Mouse (Mus musculus): Measurements from ENCODE around the gene Fam13c. TPM values are rescaled to one million over a fixed set of nuclear protein-coding genes. Genes with fewer than 3 reads are reported as not detected.

Fam13c gene
- total RNA-seq, 2 experiments from 2014 or later = 88.2 to 88.8 TPM

DNA sequence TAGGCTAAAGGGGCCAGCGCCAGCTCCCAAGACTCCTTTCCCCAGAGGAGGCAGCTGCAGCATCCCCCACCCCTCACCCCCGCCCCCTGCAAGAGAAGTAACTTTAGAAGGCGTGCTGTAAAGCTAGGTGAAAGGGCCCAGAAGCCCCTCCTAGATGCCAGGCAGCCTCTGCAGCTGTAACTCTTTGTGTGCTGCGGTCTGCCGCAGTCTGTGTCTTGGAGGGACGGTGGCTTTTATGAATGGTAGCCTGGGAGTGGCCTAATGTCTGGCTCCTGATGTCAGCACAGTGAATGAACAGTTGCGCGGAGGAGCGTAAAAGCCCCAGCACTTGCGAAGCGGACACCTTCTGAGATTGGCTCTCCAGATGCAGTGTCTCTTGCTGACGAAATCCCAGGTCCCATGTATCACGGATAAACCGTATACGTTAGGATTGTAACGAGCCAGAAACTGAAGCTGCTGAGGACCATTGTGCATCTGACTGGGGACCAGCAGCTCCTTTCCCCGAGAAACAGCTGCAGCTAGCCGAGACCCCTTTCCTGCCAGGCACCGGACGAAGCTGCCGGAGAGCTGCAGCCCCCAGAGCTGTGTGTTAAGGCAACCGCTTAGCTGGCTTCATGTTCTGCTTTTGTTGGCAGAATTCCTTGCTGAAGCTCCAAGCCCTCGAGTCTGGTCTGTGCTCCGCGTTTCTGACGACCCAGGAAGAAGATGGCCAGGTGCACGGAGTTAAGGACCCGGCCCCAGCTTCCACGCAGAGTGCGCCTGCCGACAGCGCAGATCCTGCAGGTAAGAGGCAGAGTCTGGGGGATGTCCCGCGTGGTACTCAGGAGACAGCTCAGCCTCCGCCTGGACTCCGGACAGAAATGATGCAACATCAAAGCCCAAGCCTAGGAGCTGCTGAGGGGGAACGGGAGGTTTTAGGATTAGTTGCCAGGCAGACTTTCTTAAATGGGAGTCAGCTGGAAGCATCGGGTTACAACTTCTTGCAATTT, 80.2 kb downstream of the Fam13c start:
- peak in 1 of 2 experiments; percentile 42 for DNase-seq

DNA sequence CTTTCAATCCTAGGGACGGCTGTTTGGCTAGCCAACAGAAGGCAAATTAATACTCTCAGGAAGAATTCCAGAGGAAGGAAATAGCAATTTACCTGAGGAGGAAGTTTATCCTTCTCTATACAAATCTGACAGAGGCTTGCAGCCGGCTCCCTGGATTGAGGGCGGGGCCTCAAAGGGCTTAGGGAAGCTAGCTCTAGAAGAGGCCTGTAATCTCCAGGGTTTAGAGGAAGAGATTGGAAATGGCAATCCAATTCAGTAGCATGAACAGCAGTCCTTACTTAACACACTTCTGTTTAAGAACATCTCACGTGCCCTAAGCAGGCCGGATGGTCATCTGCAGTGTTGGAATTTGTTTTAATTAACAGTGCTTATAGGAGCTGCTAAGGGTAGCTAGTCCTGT, 81.1 kb downstream of the Fam13c start:
- DNase-seq = no peak

DNA sequence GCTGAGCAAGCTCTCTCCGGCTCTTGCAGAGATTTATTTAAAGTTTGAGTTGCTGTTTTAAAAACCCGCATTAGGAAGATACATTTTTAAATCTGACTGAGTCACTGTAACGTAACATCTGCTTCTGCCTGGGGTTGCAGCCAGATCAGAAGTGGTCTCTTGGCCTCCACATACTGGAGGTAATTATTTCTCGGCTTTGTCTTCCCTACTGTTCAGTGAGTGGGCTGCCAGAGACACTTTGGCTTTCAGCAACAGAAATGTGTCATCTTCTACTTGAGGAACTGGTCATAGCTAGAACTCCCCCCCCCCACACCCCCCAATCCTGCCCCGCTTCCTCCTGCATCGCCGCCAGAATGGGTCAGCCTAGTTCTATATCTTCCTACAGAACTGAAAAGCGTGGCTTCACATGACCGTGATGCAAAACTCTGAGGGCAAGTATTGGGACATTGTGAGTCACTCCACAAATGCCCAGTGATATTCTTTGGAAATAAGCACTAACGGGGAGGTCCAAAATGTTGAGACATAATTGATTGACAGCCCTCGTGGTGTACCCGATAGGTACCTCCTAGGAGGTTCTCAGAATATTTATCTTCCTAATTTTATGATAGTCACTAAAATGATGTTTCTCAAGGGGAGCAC, 90.0 kb downstream of the Fam13c start:
- no peak for DNase-seq

DNA sequence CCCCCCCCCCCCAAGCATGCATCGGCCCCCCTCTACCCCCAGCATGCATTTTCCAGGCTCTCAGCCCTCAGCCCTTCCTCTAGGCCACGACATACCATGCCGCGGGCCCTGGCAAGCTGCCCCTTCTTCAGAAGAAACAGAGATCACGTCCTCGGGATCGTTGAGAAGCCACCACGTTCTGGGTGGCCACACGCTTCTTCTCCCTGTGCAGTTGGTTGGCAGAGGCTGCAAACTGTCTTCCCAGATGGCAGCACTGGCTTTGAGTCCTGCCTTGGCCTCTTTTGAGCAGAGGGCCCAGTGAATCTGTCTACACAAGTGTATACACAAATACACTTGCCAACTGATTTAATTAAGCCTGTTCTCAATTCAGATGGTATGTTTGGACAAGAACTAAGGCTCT, 92.0 kb downstream of the Fam13c start:
- DNase-seq = peak in 1 of 2 experiments; percentile 50

DNA sequence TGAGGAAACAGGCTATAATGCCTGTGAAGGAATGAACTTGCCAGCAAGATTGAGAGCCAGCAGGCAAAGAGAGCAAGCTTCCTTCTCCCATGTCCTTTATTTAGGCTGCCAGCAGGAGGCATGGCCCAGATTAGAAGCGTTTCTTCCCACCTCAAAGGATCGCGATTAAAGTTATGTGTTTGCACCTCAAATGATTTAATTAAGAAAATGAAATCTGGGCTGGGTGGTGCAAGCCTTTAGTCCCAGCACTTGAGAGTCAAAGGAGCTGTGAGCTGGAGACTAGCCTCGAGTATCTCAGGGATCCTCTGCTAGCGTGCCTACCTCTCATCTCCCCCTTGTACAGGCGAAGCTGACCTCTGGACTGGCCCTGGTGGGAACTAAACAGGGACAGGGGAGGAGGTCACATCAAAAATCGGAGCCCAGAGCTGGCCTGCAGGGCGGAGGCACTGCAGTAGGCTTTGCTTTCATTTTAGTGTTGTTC, 93.1 kb downstream of the Fam13c start:
- DNase-seq = no peak

DNA sequence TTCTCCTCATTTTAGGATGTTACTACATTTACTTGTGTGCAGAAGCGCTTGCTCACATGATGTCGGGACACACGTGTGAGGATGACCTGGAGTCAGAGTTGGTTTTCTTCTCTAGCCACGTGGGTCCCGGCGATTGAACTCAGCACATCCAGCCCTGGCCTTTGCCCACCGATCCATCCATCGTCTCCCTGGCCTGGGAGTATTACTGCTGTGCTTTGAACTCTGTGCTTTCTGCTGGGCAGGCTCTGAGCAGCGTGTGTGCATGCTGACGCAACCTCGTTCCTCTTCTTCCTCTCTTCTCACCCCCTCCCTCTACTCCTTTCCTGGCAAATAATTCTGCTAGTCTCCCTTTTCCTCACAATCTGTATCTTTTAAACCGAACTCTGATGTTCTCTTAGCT, 93.7 kb downstream of the Fam13c start:
- no peak for DNase-seq

DNA sequence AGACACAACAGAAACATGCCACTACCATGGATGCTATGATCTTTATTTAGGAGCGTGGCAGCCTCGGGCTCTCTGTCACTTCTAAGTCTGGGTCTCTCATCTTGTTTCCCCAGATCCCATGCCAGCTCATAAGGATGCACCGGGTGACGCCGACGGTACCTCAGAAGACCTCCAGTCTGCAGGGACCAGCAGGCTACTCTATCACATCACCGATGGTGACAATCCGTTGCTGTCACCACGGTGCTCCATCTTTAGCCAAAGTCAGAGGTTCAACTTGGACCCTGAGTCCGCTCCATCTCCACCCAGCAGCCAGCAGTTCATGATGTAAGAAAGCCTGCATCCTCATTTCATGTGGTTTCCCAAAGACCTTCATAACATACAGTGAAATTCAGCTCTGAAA, 94.3 kb downstream of the Fam13c start:
- DNase-seq = no peak

DNA sequence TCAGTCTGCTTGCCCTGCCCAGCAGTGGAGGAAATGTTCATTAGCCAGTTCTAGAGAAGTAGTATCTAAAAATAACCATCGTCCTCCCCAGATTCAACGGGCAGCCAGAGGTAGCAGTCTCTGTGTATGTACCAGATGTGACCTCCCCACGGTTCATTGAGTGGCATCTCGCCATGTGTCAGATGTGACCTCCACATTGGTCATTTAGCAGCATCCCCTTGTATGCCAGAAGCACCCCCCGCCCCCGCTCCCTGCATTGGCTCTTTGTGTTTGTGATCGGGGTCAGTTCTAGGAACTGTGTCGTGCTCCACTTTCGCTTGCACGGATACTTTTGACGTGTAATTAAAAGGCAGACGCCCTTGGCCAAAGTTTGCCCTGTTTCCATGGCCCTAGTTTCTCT, 95.1 kb downstream of the Fam13c start:
- no peak for DNase-seq

DNA sequence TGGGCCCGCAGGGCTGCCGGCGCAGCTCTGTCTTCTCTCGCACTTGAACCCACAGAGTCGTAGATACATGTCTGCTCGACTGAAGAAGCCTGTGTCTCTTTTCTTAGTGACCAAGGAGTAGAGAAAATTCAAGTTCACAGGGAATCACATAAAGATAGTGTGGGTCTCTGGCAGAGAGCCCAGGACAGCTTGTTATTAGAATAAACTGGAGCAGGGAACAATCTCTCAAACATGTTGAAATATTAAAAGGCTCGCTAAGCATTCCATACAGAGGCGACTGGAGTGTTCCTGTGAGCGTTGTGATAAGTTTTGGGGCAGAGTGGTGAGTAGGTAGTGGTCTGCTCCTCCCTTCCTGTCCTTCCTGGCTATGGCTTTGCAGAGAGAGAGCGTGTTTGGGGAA, 97.4 kb downstream of the Fam13c start:
- DNase-seq = no peak

DNA sequence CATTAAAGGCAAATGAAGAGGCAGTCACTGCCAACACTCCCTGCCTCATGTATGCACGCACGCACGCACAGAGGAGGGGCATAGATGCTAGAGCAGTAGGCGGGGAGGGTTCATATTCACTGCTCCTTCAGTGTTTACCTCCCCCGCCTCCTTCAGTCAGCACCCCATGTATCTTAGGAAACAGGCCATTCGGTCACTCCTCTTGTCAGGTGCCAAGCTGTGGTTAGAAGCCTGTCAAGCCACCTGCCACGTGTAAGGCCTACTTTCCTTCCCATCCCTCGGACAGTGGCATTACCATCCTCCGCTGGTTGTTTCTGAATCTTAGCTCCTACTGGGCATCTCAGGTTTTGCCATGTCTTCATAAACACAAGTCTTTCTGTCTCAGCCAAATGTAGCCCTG, 99.0 kb downstream of the Fam13c start:
- no peak for DNase-seq

DNA sequence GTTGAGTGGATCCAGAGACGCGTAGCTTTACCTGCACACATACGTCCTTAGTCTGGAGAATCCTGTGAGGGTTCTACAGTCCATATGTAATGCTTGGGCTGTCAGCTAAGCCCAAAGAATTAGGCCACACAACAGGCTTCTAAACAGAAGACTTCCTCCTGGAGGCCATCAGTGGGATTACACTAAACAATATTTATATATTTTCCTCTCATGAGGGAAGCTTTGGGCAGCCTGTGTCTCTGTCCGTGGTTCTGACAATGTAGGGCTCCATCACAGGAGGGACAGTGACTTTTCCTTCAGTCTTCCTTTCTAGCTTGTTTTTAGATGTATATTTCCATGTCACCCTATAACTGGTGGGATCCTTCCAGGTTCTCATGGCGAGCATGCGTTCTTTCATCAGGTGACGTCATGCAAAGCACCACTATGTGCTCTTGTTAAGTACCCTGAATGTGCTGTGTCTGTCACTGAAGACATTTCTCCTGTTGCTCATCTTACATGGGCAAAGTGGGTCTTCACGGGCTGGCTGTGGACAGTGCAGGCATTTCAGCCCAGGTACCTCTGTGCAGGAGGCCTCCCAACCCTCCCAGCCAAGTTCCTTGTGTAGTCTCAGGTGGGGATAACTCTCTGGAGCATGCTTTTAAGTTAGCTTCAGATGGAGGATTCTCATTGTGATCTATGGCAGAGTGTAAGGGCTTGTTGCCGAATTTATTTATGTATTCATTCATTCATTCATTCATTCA, 100.3 kb downstream of the Fam13c start:
- DNase-seq = no peak

DNA sequence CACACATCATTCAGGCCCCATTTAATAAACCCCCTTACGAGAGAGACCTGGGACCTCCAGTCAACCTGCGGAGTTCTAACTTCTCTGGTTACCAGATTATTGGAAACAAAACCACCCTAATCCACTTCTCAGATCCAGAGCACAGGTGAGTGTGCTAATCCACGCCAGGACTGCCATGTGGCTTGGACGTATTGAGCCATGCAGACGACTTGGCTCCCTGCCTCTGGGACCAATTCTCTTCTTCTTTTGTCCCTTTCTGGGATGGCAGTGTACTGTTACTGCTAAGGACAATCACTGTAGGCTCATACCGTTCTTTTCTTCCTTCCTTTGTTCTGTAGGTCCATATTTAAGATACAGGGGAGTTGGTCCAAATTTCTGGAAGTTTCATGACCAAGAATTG, 102.6 kb downstream of the Fam13c start:
- DNase-seq = no peak

DNA sequence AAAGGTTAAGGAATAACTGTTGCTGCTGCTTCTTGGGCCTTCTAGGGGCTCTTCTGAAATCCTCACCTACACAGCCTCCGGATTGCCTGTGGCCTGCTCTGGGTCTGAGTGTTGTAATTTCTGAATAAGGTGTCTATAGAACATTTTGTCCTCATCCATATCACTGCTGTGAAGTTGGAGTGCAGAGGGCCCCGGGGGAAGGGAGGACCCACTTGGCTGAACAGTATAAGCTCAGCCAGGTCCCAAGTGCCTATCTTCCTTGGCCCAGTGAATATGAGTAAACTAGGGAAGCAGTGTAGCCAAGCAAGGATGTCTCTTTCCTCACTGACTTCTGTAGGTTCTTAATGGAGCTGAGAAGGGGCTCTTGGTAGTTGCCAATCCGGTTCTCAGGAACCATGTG, 112.2 kb downstream of the Fam13c start:
- no peak for DNase-seq

DNA sequence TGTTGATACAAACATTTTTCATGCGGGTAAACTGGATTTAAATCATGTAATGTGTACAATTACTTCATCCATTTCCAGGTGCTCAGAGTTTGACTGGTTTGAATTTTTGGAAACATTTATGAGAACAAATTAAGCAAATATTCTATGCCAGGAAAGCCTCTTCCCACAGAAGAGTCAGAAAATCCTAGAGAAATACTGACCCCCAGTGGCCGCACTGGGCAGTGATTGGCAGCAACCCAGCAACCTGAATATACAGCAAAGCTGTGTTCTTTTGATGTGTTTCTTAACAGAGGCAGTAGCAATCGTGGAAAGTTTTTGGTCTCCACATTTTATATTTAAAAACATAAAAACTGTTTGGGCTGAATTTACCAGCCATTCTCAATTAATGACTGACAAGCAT, 123.4 kb downstream of the Fam13c start:
- peak; percentile 55 to 76 for DNase-seq

DNA sequence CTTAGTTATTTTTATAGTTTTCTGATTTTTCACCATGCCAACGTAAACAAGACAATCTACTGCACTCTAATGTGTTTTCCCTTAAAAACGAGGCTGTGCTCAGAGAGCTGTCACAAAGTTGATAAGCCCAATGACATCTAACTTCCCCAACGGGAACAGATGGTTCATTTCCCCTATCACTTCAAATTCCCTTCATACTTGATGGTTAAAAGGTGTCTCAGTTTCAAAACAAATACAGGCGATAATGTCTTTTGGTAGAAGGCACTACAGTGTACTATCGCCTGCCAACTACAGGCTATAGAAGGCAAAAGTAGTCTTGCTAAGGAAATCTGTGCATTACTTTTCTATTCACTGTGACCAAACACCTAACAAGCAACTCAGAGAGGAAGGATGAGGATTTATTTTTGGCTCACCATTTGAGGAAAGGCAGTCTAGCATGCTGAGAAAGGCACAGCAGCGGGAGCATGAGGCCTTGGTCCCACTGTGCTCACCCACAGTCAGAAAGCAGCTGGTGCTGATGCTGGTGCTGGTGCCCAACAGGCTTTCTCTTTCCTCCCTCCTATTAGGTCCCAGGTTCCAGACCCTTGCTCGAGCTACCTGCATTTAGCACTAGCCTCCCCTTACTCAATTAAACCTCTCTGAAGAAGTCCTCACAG, 141.4 kb downstream of the Fam13c start:
- DNase-seq = no peak

DNA sequence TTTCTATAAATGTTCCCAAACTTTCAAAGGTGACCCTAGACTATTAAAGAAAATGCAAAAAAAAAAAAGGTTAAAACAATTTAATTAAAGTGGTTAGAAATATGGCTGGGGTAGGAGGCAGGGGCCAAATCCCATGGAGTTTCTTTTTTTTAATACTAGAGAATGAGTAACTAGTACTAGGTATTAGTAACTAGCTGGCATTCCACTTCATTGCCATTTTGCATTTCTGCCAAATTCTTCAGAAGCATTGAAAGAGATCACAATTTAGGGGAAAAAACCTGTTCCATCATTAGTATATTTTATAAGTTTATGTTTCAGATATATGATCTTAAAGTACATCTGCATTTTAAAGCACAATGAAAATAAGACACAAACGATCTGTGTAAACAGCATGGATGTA, 143.9 kb downstream of the Fam13c start:
- DNase-seq = no peak

DNA sequence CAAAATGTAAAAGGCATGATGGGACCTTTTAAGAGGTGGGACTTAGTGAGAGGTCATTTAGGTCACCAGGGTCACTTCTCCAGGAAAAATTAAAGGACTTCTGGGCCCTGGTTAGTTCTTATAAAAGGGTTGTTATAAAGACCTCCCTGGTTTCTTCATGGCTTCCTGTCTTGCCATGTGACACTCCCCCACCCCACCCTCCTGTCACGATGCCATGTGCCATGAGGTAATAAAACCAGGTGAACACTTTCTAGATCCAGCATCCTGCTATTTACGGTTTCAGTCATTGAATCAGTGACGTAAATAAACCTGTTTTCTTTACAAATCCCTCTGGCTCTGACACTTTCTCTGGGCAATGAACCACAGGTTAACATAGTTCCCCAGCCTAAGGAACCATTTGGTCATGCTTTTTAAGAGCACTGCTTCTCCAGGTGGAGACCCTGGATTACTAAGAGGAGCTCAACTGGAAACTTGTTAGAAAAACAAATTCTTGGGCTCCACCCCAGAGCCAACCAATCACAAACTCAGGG, 146.7 kb downstream of the Fam13c start:
- no peak for DNase-seq

DNA sequence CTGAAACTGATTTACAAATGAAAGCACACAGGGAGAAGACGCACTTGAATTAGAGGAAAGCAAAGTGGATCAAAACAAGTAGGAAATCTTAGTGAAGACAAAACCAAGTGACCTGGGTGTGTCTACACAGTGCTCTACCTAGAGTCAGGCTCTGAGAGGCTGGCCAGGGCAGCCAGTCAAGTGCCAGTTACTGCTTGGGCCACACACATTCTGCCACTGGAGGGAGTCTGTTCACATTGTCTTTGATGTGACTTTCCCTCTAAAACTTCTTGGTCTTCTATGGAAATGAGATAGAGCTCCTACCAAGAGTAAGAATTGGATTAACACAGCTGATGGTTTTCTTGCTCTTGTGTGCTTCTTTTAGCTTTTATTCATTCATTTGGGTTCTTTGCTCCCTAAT, 153.7 kb downstream of the Fam13c start:
- DNase-seq = peak in 1 of 2 experiments; percentile 19

DNA sequence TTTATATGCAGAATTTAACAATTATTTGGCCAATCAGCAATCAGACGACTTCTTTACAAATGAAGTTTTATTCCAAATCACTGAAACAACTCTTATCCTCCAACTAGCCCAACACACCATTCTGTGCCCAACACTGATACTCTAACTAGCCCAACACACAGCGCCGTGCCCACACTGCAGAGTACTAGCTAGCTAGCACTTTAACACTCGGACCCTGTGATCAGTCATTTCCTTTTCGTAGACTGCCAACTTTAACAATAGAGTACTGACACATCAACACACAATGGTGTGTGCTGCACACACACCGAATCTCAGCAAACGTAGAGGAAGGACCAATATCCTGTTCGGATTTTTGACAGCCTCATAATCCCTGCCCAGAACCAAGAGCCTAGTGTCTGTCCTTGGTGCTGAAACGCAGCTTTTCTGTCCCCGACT, 157.8 kb downstream of the Fam13c start:
- no peak for DNase-seq

DNA sequence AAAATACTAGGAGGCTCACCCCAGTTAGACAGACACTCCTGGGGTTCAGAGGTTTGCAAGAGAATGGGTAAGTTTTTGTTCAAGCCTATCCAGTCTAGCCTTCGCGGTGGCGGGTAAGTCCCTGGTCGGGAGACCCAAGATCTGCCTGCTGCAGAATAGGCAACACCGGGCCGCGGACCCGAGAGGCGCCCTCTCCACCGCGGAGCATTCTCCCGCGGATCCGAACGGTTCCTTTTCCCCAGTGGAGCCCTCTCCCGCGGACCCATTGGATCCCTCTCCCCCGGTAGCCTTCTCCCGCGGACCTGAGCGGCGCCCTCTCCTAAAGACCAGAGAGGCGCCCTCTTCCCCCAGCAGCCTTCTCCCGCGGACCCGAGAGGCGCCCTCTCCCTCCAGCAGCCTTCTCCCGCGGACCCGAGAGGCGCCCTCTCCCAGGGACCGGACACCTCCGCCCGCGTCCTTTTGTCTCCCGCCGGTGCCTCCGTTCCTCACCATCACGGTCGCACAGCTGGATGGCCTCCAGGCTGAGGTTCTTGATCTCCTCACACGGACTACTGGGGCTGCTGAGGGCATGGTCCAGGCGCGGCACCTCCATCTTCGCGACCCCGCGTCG, 158.3 kb downstream of the Fam13c start:
- DNase-seq = peak; percentile 34 to 60

DNA sequence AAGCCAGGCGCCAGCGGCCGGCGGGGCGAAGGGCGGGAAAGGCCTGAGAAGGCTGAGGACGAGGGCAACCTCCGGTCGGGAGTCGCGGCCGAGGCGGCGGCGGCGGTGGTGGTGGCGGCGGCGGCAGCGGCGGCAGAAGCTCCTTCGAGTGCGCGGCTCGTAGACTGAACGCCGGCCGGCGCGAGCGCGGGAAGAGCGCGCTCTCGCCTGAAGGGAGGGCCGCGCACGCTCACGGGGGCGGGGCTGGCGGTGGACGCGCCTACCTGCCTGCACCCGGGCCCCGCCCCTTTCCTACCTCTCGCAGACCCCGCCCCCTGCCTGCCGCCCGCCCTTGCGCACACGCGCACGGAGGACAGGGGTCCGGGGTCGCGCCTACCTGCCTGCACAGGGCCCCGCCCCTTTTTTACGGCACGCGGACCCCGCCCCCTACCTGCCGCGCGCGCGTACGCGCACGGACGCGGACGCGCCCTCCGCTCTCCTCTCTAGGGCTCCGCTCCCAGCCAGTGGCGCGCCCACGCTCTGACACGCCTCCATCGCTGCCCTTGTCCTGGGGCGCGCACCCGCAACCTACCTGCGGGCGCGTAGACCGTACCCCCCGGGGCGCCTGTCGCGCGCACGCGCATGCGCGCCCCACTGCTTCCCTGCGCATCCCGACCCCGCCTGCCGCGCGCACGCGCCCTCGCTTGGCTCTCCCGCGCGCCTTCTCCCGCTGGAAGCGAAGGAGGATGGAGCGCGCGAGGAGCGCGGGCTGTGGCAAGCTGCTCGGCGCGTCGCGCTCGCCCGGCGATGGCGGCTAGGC, 159.0 kb downstream of the Fam13c start:
- peak; percentile 90 for DNase-seq
